Mouse (Mus musculus): ENCODE results near the gene Slc22a4.
A peak's percentile ranks its signal among the peaks of the same experiment; 100 is the strongest.

The Slc22a4 gene

GRCm38 (mm10) chr11:54028044-54028951 is at the start of gene Slc22a4:
Slc22a4 (minus strand) TSS chr11:54028090.
- peak; percentile 88 for DNase-seq

- DNase-seq = no peak
These were observed 48.2 kb upstream of the Slc22a4 start for GRCm38 (mm10) chr11:54076101-54076500.

GRCm38 (mm10) chr11:54075353-54075752 is 47.5 kb upstream of the Slc22a4 start:
- no peak for DNase-seq

- DNase-seq = no peak
These were observed 45.4 kb upstream of the Slc22a4 start for GRCm38 (mm10) chr11:54073291-54073690.

GRCm38 (mm10) chr11:54071726-54072445 is 44.0 kb upstream of the Slc22a4 start:
- peak; percentile 69 for DNase-seq

- DNase-seq = no peak
These were observed 40.9 kb upstream of the Slc22a4 start, which contains the start of gene Pdlim4 for GRCm38 (mm10) chr11:54068520-54069371. Pdlim4 (minus strand) TSS chr11:54069014.

GRCm38 (mm10) chr11:54067996-54068519 is 40.2 kb upstream of the Slc22a4 start:
- no peak for DNase-seq

- no peak for DNase-seq
These were observed 39.6 kb upstream of the Slc22a4 start for GRCm38 (mm10) chr11:54067318-54067995.

- DNase-seq = no peak
These were observed 38.5 kb upstream of the Slc22a4 start for GRCm38 (mm10) chr11:54066400-54066799.

GRCm38 (mm10) chr11:54065915-54066178 is 38.0 kb upstream of the Slc22a4 start:
- no peak for DNase-seq

- DNase-seq = no peak
These were observed 37.4 kb upstream of the Slc22a4 start for GRCm38 (mm10) chr11:54065106-54065914.

GRCm38 (mm10) chr11:54064412-54064978 is 36.6 kb upstream of the Slc22a4 start:
- DNase-seq = no peak

GRCm38 (mm10) chr11:54063472-54063775 is 35.5 kb upstream of the Slc22a4 start:
- DNase-seq = no peak

- DNase-seq = no peak
These were observed 35.0 kb upstream of the Slc22a4 start for GRCm38 (mm10) chr11:54062753-54063471.

GRCm38 (mm10) chr11:54062086-54062752 is 34.3 kb upstream of the Slc22a4 start:
- no peak for DNase-seq

GRCm38 (mm10) chr11:54060316-54060715 is 32.4 kb upstream of the Slc22a4 start:
- DNase-seq = no peak

GRCm38 (mm10) chr11:54059526-54059925 is 31.6 kb upstream of the Slc22a4 start:
- no peak for DNase-seq

GRCm38 (mm10) chr11:54058643-54059042 is 30.8 kb upstream of the Slc22a4 start:
- peak; percentile 72 for DNase-seq

GRCm38 (mm10) chr11:54058056-54058617 is 30.2 kb upstream of the Slc22a4 start:
- DNase-seq = no peak

- DNase-seq = no peak
These were observed 29.5 kb upstream of the Slc22a4 start for GRCm38 (mm10) chr11:54057428-54057827.

Measured in cerebellum, adult 11-12 months (tissue).